Mouse (Mus musculus): Measurements from ENCODE around the gene Mllt3.

DNA sequence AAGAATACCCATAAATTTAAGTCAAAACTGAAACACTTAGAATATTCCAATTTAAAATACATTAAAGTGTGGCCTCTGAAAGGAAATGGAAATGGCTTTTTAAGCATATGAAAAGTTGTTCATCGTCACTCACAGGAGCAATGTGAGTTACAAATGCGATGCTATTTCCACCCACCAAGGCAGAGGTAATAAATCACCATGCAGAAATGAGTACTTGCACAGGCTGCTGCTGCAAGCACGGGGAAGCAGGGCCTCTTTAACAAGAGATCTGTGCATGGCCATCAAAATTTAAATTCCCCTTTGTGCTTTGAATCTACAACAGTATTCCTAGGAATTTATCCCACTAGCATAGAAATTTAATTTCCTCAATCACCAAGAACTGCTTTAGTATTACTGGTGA is 167.3 kb downstream of the Mllt3 start:
- TF ChIP-seq CTCF (IDR thresholded peaks at IDR 0.05; ENCODE audit: low read depth) (no peak), EP300 (IDR thresholded peaks at IDR 0.05; ENCODE audit: low read depth) (no peak)
